Mouse (Mus musculus) stomach, postnatal 0 days (tissue): ENCODE measurements around the gene Psmd11. TPM values are rescaled to one million over a fixed set of nuclear protein-coding genes. Genes with fewer than 3 reads are reported as not detected.

Experiments
- ATAC-seq: fragments of 200-750 bp; cut with Nextera tagmentation; 2 replicates; pipeline ENCODE4 v1.8.0; 2017; ENCODE audit not compliant: low FRiP score, low TSS enrichment
- DNase-seq: peaks from one replicate; pipeline ENCODE4 v3.0.0-alpha.2; 2016; ENCODE audit warnings: low spot score
- H3K27ac ChIP-seq: fragments of 300-500 bp; sonication (generic); replicated peaks from 2 replicates; pipeline ENCODE4 v1.5.1; 2014; ENCODE audit warnings: mild to moderate bottlenecking, control low read depth
- H3K27me3 ChIP-seq: fragments of 300-500 bp; sonication (generic); 2 replicates; pipeline ENCODE4 v1.6.1; 2014; ENCODE audit warnings: low read length; ENCODE audit not compliant: control insufficient read depth, insufficient read depth
- H3K36me3 ChIP-seq: fragments of 300-500 bp; sonication (generic); 2 replicates; pipeline ENCODE4 v1.6.1; 2014; ENCODE audit warnings: low read length, mixed read lengths; ENCODE audit not compliant: control insufficient read depth, insufficient read depth
- H3K4me1 ChIP-seq: fragments of 300-500 bp; sonication (generic); replicated peaks from 2 replicates; pipeline ENCODE4 v1.6.1; 2014; ENCODE audit warnings: antibody characterized with exemption; ENCODE audit not compliant: control insufficient read depth, insufficient read depth
- H3K4me2 ChIP-seq: fragments of 300-500 bp; sonication (generic); replicated peaks from 2 replicates; pipeline ENCODE4 v1.6.1; 2014; ENCODE audit warnings: low read depth, mild to moderate bottlenecking, control low read depth, moderate library complexity
- H3K4me3 ChIP-seq: fragments of 300-500 bp; sonication (generic); 2 replicates; pipeline ENCODE4 v1.5.1; 2014; ENCODE audit warnings: low read depth, low read length, control low read depth
- H3K9ac ChIP-seq: fragments of 300-500 bp; sonication (generic); 2 replicates; pipeline ENCODE4 v1.6.1; 2014; ENCODE audit warnings: mild to moderate bottlenecking, low read length, control low read depth, mixed read lengths
- H3K9me3 ChIP-seq: fragments of 300-500 bp; sonication (generic); 2 replicates; pipeline ENCODE4 v1.6.1; 2016; ENCODE audit warnings: low read length; ENCODE audit not compliant: control insufficient read depth
- CTCF ChIP-seq: IDR thresholded peaks from 2 replicates; pipeline ENCODE4 v1.5.1; 2016; ENCODE audit warnings: antibody characterized with exemption, low read depth, mild to moderate bottlenecking, moderate library complexity
- EP300 ChIP-seq: optimal IDR thresholded peaks from 2 replicates; pipeline ENCODE3; 2016; ENCODE audit warnings: antibody characterized with exemption
- WGBS: fragments of 180-500 bp; shearing (Covaris S2); extraction: QIAGEN DNeasy Blood & Tissue Kit; methylation state at CpG from one replicate; pipeline ENCODE4 v1.1.7; 2014; 5-methylcytosine and 5-hydroxymethylcytosine counted together
- polyA plus RNA-seq: library from polyadenylated mRNA; unstranded; fragments of >200 nt; fragmentation: Nextera tagmentation; extraction: Ambion mirVana; gene quantifications from 2 replicates; pipeline ENCODE4 v1.2.1, GENCODE M21; 2015

Gene Psmd11
- polyA plus RNA-seq, 1 experiment from 2014 or later, result 189 TPM

GRCm38 (mm10) chr11:80510124-80510523 lies 81.7 kb downstream of the Psmd11 start:
- Histone ChIP-seq H3K4me2 (no peak overlapping the region), H3K9ac (no peak overlapping the region), H3K9me3 (no peaks in the 10 kb centered on the region), H3K27ac (no peak overlapping the region), H3K4me1 (no peaks in the 10 kb centered on the region), H3K36me3 (no peaks in the 10 kb centered on the region), H3K27me3 (no peaks in the 10 kb centered on the region), H3K4me3 (no peak overlapping the region)
- no peak for DNase-seq
- ATAC-seq, result no peak
- WGBS, result 86% methylated on average over 10 of the region's 10 CpGs
- TF ChIP-seq CTCF, result no peak
- TF ChIP-seq EP300, result no peak

- Histone ChIP-seq H3K9ac (no peak overlapping the region), H3K4me2 (no peak overlapping the region), H3K27ac (no peak overlapping the region), H3K9me3 (no peaks in the 10 kb centered on the region), H3K27me3 (no peaks in the 10 kb centered on the region), H3K4me3 (no peak overlapping the region), H3K36me3 (no peaks in the 10 kb centered on the region), H3K4me1 (no peaks in the 10 kb centered on the region)
- 70% methylated on average over 19 of the region's 19 CpGs for WGBS
- no peak for TF ChIP-seq CTCF
- no peak for TF ChIP-seq EP300
- ATAC-seq (no peak), DNase-seq (no peak)
These were observed 84.1 kb downstream of the Psmd11 start for GRCm38 (mm10) chr11:80512313-80513056.

- TF ChIP-seq CTCF (no peak), EP300 (no peak)
- WGBS, result 60% methylated on average over 7 of the region's 7 CpGs
- H3K36me3 ChIP-seq, result no peaks in the 10 kb centered on the region
- H3K27ac ChIP-seq, result no peak overlapping the region
- DNase-seq, result no peak
- no peaks in the 10 kb centered on the region for H3K27me3 ChIP-seq
- H3K9ac ChIP-seq, result no peak overlapping the region
- no peaks in the 10 kb centered on the region for H3K9me3 ChIP-seq
- H3K4me3 ChIP-seq, result no peak overlapping the region
- H3K4me2 ChIP-seq, result no peak overlapping the region
- ATAC-seq, result no peak
- H3K4me1 ChIP-seq, result no peaks in the 10 kb centered on the region
These were observed 85.4 kb downstream of the Psmd11 start for GRCm38 (mm10) chr11:80513796-80514195.

GRCm38 (mm10) chr11:80515346-80515745 lies 86.9 kb downstream of the Psmd11 start:
- H3K9me3 ChIP-seq, result no peaks in the 10 kb centered on the region
- TF ChIP-seq EP300, result no peak
- TF ChIP-seq CTCF, result no peak

GRCm38 (mm10) chr11:80515895-80516294 lies 87.5 kb downstream of the Psmd11 start:
- 71% methylated on average over 8 of the region's 8 CpGs for WGBS
- no peak overlapping the region for H3K4me3 ChIP-seq
- no peaks in the 10 kb centered on the region for H3K27me3 ChIP-seq
- no peaks in the 10 kb centered on the region for H3K36me3 ChIP-seq
- no peak overlapping the region for H3K4me2 ChIP-seq
- no peak for ATAC-seq
- TF ChIP-seq EP300, result no peak
- TF ChIP-seq CTCF, result no peak
- DNase-seq, result no peak
- no peaks in the 10 kb centered on the region for H3K9me3 ChIP-seq
- no peak overlapping the region for H3K27ac ChIP-seq
- no peak overlapping the region for H3K9ac ChIP-seq
- H3K4me1 ChIP-seq, result 0 out of 2 replicates have a peak, but pooled peaks cover 3% of the 10 kb centered on the region

More at GRCm38 (mm10) chr11:80515346-80515745, 86.9 kb downstream of the Psmd11 start:
- DNase-seq, result no peak
- Histone ChIP-seq H3K27me3 (no peaks in the 10 kb centered on the region), H3K4me3 (no peak overlapping the region), H3K27ac (no peak overlapping the region), H3K9ac (no peak overlapping the region), H3K36me3 (no peaks in the 10 kb centered on the region), H3K4me2 (no peak overlapping the region), H3K4me1 (0 out of 2 replicates have a peak, but pooled peaks cover 3% of the 10 kb centered on the region)
- WGBS, result 26% methylated on average over 1 of the region's 1 CpGs
- no peak for ATAC-seq
